Mouse (Mus musculus) heart, embryonic 14.5 days (tissue): Measurements from ENCODE around the gene Reg3g. TPM values are rescaled to one million over a fixed set of nuclear protein-coding genes. Genes with fewer than 3 reads are reported as not detected.

ENCODE experiments used
- polyA plus RNA-seq: library from polyadenylated mRNA; unstranded; fragments of >200 nt; fragmentation: Nextera tagmentation; extraction: Ambion mirVana; gene quantifications from 2 replicates; pipeline ENCODE4 v1.2.1, GENCODE M21; 2014

Gene Reg3g
- polyA plus RNA-seq, 1 experiment from 2014 or later, result not detected

Other genes starting within 250 kb of the Reg3g start
- not detected in 2 replicates for gene Reg3b, start 98.2 kb downstream of the Reg3g start, polyA plus RNA-seq
- gene Reg3d, start 90.0 kb downstream of the Reg3g start, polyA plus RNA-seq, result not detected in 2 replicates
- gene Reg3a, start 88.2 kb downstream of the Reg3g start, polyA plus RNA-seq, result not detected in 2 replicates
- not detected in 2 replicates for gene Reg2, start 73.2 kb downstream of the Reg3g start, polyA plus RNA-seq
- not detected in 2 replicates for gene Reg1, start 46.2 kb downstream of the Reg3g start, polyA plus RNA-seq